Mouse (Mus musculus) thymus, postnatal 14 days (tissue): ENCODE data around the gene Ceacam19.

Source experiments
- DNase-seq: peaks from one replicate; pipeline ENCODE4 v3.0.0; 2021

Gene Ceacam19

GRCm38 (mm10) chr7:19876781-19877425, 10.9 kb downstream of the Ceacam19 start:
- no peak for DNase-seq

GRCm38 (mm10) chr7:19875948-19876682, 11.7 kb downstream of the Ceacam19 start:
- peak; percentile 68 for DNase-seq

- peak; percentile 80 for DNase-seq
Observed at GRCm38 (mm10) chr7:19871943-19872601, 15.7 kb downstream of the Ceacam19 start.

GRCm38 (mm10) chr7:19871137-19871621, 16.6 kb downstream of the Ceacam19 start:
- DNase-seq = peak; percentile 57

DNA sequence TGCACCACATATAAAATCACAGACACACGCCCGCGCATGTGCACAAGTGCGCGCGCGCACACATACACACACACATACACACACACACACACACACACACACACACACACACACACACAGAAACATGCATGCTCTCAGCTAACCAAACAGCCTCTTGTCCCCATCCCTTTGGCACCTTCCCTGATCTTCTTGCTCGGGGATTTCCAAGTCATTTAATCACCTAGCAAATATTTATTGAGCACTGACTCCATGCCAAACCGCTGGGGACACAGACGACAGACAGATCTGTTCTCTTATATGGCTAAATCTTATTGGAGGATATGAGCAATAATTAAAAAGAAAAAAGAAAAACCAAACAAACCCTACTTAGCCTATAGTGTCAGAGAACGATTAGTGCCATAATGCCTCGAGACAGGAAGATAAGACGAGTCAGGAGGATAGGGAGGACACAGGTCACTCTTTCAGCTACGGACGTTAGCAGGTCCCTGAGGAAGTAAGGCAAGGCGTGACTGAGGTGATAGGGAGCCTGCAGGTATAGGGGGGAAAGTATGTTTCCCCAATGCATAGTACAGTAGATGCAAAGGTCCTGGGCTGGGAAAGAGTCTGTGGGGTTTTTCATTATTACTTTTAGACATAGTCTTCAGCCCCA, 19.9 kb downstream of the Ceacam19 start:
- DNase-seq = no peak

GRCm38 (mm10) chr7:19866490-19866889, 21.3 kb downstream of the Ceacam19 start:
- DNase-seq = no peak

GRCm38 (mm10) chr7:19865246-19866036, 22.3 kb downstream of the Ceacam19 start:
- no peak for DNase-seq

DNA sequence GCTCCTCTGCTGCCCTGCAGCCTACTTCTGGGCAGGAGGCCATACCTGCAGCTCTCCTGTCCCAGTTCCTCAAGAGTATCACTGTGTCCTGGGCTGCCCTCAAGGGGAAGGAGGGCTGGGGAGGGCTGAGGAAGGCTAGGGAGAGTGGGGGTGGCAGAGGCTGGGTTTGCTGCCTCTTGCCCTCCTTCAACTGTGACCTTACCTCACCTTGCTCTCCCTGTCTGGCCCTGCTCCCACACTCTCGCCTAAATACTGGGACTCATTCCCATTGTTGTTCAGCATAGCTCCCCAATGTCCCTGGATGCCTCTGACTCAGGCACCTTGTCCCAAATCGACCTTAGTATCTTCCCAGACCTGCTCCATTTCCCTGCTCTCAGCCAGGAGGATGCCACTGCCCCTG, 23.5 kb downstream of the Ceacam19 start:
- no peak for DNase-seq

- no peak for DNase-seq
Observed at GRCm38 (mm10) chr7:19861199-19861598, 26.6 kb downstream of the Ceacam19 start, which contains the start of gene Ceacam16. Gene Ceacam16, minus strand, starts transcription at chr7:19861299.

GRCm38 (mm10) chr7:19859740-19860139, 28.0 kb downstream of the Ceacam19 start:
- DNase-seq = peak; percentile 60

DNA sequence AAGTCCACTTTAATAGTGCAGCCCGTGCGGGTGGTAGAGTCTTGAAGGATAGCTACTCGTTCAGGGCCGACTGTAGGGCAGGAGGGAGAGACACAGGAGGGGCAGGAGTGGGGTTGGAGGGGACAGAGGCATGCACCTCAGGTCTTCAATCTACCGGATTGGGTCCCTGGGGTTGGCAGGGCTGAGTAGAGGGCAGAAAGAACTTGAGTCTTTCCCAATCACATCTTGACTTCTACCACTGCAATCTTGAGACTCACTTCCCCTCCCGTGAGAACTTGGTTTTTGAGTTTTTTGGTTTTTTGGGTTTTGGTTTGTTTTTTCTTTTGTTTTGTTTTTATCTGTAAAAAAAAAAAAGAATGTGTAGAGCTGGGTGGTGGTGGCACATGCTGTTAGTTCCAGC, 31.5 kb downstream of the Ceacam19 start:
- DNase-seq = no peak

DNA sequence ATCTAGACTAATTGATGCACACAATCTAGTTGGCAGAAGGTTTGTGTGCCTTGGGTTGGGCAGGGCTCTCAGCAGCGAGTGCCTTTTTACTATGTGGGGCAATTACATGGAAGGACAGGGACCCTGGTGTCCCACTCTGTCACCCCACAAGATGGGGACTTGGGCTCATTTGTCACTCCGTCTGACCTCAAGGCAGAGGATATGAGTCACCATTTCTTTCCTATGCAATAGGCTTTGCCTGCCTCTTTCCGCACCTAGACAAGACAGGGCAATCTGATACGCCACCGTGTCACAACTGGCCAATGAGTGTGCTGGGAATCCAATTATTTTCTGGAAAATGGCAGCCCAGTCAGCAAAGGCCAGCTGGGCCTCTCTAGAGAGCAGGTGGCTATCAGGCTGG, 32.1 kb downstream of the Ceacam19 start:
- no peak for DNase-seq

- DNase-seq = no peak
Observed at GRCm38 (mm10) chr7:19853526-19853925, 34.2 kb downstream of the Ceacam19 start.

GRCm38 (mm10) chr7:19851858-19852570, 35.8 kb downstream of the Ceacam19 start, which contains the start of gene Gm19345:
Gene Gm19345, plus strand, starts transcription at chr7:19852003.
- DNase-seq = peak; percentile 61

GRCm38 (mm10) chr7:19844521-19845171, 43.1 kb downstream of the Ceacam19 start:
- DNase-seq = peak; percentile 88

DNA sequence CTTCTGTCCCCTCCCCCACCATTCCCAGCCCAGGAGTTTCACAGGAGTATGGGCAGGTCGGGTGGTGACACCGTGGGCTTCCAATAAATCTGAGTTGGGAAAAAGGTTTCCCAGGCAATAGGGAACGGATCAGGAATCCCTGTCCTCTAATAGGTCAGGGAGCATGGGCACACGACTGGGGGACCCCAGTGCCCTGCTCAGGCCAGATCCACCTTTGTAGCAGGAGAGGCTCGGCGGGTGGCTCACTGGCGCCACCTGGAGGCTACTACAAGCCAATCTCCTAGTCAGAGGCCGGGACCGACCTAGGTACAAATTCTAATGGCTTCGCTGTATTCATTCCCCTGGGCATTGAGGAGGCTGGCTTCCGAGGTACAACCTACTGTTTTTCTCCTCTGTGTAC, 44.2 kb downstream of the Ceacam19 start:
- peak; percentile 83 for DNase-seq

DNA sequence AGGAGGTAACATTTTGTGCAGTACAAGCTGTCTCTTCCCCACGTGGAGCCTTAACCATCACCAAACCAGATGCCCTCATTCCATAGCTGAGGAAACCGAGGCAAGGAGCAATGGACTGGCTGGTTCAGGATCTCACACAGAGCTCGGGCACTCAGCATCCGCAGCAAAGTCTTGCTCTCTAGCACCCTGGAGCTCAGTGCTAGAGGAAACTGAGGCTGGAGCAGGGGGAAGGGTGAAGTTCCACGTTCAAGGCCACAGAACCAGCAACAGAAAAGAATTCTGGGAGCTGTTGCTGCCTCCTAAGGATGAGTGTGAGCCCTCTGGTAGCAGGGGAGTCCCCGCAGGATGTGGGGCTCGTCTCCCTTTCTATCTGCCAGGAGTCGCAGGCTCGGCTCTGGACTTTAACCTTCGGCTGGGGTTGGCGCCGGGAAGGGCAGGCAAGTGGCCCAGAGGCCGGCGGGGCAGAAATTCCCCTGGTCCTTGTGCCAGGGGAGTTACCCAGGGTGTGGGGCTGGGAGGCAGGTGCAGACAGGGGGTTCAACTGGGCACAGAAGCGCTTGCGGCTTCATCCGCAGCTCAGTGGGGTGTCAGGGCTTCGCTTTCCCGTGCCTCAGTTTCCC, 44.8 kb downstream of the Ceacam19 start:
- DNase-seq = peak; percentile 47

- DNase-seq = peak; percentile 81
Observed at GRCm38 (mm10) chr7:19841686-19842413, 45.9 kb downstream of the Ceacam19 start.

- no peak for DNase-seq
Observed at GRCm38 (mm10) chr7:19840936-19841335, 46.8 kb downstream of the Ceacam19 start.

DNA sequence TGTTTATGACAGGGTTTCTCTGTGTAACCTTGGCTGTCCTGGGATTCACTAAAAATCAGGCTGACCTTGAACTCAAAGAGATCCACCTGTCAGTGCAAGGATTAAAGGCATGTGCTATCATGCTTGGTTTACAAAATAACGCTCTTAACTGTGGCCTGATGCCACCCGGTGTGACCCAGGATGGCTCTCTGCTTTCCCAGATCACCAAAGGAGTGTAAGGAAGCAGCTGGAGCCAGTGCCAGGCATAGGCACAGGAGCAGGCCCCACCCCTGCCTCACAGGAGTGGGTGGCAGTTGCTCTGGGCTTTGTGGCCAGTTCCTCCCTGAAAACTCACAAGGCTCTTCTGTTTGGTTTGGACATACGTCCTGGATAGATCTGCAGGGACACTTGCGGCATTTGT, 47.4 kb downstream of the Ceacam19 start:
- no peak for DNase-seq
